Mouse (Mus musculus) small intestine, adult 2 months (tissue): ENCODE measurements at regions not wholly inside any gene's neighbourhood (a gene's known extent, or its start where the extent isn't known, plus 50 kb on each side); places are given as distances from the start of the nearest gene placed in this dataset.

Experiments used
- CTCF ChIP-seq: fragments of 200-500 bp; IDR thresholded peaks from 2 replicates; pipeline ENCODE4 v1.5.1; 2012; ENCODE audit warnings: low read depth, mild to moderate bottlenecking, control low read depth, inconsistent platforms, low read length, moderate library complexity, mixed read lengths; ENCODE audit not compliant: insufficient replicate concordance, insufficient read length; ENCODE audit errors: extremely low read depth
- POLR2A ChIP-seq: fragments of 200-500 bp; IDR thresholded peaks from 2 replicates; pipeline ENCODE4 v1.6.1; 2012; ENCODE audit warnings: low read depth, mild to moderate bottlenecking, control low read depth, inconsistent platforms, low read length, moderate library complexity

GRCm38 (mm10) chr6:118250006-118250405, 52.5 kb upstream of the Ret start:
- TF ChIP-seq CTCF: no peak
- TF ChIP-seq POLR2A: no peak
